Mouse (Mus musculus): ENCODE measurements around the gene Camk2b. TPM values are rescaled to one million over a fixed set of nuclear protein-coding genes. Genes with fewer than 3 reads are reported as not detected.

Camk2b gene
- polyA plus RNA-seq, 2 experiments: 0.40 to 0.55 TPM

DNA sequence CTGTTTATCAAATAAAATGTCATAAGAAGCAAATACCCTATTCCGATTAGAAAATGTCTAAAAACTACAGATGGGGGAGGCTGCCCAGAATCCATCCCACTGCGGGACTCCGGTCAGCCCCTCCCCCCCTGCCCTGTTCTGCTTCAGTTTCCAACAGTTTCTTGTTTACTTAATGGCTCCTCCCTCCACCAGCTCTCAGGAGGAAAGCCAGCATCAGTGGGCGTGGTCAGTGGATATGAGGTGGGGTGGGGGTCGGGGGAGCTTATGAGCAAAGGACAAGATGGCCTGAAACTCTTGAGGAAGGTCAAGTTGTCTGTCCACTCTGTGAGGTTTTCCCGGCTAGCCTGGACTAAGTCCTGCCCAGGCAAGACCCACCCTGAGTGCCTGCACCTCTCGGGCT, 93.0 kb downstream of the Camk2b start:
- Histone ChIP-seq H3K4me2 (ENCODE audit: low read depth) (no peak overlapping the region), H3K27me3 (ENCODE audit: control insufficient read depth, insufficient read depth, low read length) (no peaks in the 10 kb centered on the region), H3K27ac (no peak overlapping the region), H3K4me1 (replicated peaks; ENCODE audit: control insufficient read depth in 2 of 2, insufficient read depth in 2 of 2, low read length in 1 of 2) (no peaks in the 10 kb centered on the region), H3K36me3 (replicated peaks; ENCODE audit: control insufficient read depth, insufficient read depth, low read depth) (no peaks in the 10 kb centered on the region), H3K9ac (replicated peaks) (no peak overlapping the region), H3K4me3 (ENCODE audit: insufficient read depth in 1 of 2, low read depth in 2 of 2, low read length in 2 of 2) (no peak overlapping the region), H3K9me3 (ENCODE audit: control insufficient read depth, low read length) (no peaks in the 10 kb centered on the region)
- WGBS (ENCODE audit: insufficient replicate concordance): 39% methylated on average over 7 of the region's 7 CpGs
- no peak for TF ChIP-seq EP300 (IDR thresholded peaks at IDR 0.05; ENCODE audit: low read depth)
- TF ChIP-seq CTCF (IDR thresholded peaks at IDR 0.05; ENCODE audit: low read depth): no peak
- ATAC-seq (ENCODE audit: insufficient read depth) (no peak), DNase-seq (ENCODE audit: low read depth in 3 of 3, low spot score in 3 of 3) (no peak)

DNA sequence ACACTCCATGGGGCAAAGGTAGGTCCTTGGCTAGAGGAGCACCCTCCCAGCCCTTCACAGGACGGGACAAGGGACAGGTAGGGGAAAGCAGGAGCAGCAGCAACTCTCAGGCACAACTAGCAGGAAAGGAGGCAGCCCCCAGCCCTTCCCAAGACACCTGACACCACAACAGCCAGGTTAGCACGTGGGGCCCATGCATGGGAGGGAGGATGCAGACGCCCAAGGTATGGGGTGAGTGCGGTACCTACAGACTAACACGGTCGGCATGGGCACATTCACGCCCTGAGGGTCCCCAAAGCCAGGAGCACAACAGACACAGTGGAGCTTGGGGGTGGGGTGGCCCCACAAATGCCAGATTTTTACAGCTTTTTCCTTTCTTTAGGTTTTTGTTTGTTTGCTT, 95.0 kb downstream of the Camk2b start:
- H3K27ac ChIP-seq: no peak overlapping the region
- H3K36me3 ChIP-seq (replicated peaks; ENCODE audit: control insufficient read depth, insufficient read depth, low read depth): no peaks in the 10 kb centered on the region; the same call in 1 of the 2 replicates
- H3K9ac ChIP-seq (replicated peaks): no peak overlapping the region
- H3K4me1 ChIP-seq (replicated peaks; ENCODE audit: control insufficient read depth in 2 of 2, insufficient read depth in 2 of 2, low read length in 1 of 2): no peaks in the 10 kb centered on the region
- WGBS (ENCODE audit: insufficient replicate concordance): 66% methylated on average over 7 of the region's 7 CpGs
- no peaks in the 10 kb centered on the region for H3K27me3 ChIP-seq (ENCODE audit: control insufficient read depth, insufficient read depth, low read length)
- H3K4me2 ChIP-seq (ENCODE audit: low read depth): no peak overlapping the region
- no peaks in the 10 kb centered on the region for H3K9me3 ChIP-seq (ENCODE audit: control insufficient read depth, low read length)
- no peak for ATAC-seq (ENCODE audit: insufficient read depth)
- no peak for DNase-seq (ENCODE audit: low read depth in 3 of 3, low spot score in 3 of 3)
- H3K4me3 ChIP-seq (ENCODE audit: insufficient read depth in 1 of 2, low read depth in 2 of 2, low read length in 2 of 2): no peak overlapping the region
- no peak for TF ChIP-seq EP300 (IDR thresholded peaks at IDR 0.05; ENCODE audit: low read depth)
- no peak for TF ChIP-seq CTCF (IDR thresholded peaks at IDR 0.05; ENCODE audit: low read depth)

GRCm38 (mm10) chr11:5968223-5968622, 97.9 kb downstream of the Camk2b start:
- H3K4me1 ChIP-seq (replicated peaks; ENCODE audit: control insufficient read depth in 2 of 2, insufficient read depth in 2 of 2, low read length in 1 of 2): no peaks in the 10 kb centered on the region
- no peak overlapping the region for H3K9ac ChIP-seq (replicated peaks)
- peaks cover 23% of the 10 kb centered on the region for H3K36me3 ChIP-seq (replicated peaks; ENCODE audit: control insufficient read depth, insufficient read depth, low read depth)
- no peak for TF ChIP-seq EP300 (IDR thresholded peaks at IDR 0.05; ENCODE audit: low read depth)
- TF ChIP-seq CTCF (IDR thresholded peaks at IDR 0.05; ENCODE audit: low read depth): no peak
- H3K27ac ChIP-seq: no peak overlapping the region
- no peak overlapping the region for H3K4me2 ChIP-seq (ENCODE audit: low read depth)
- H3K9me3 ChIP-seq (ENCODE audit: control insufficient read depth, low read length): no peaks in the 10 kb centered on the region
- WGBS (ENCODE audit: insufficient replicate concordance): 87% methylated on average over 6 of the region's 6 CpGs
- no peaks in the 10 kb centered on the region for H3K27me3 ChIP-seq (ENCODE audit: control insufficient read depth, insufficient read depth, low read length)
- ATAC-seq (ENCODE audit: insufficient read depth) (no peak), DNase-seq (ENCODE audit: low read depth in 3 of 3, low spot score in 3 of 3) (no peak)
- H3K4me3 ChIP-seq (ENCODE audit: insufficient read depth in 1 of 2, low read depth in 2 of 2, low read length in 2 of 2): no peak overlapping the region

GRCm38 (mm10) chr11:5966751-5967150, 99.4 kb downstream of the Camk2b start:
- H3K27ac ChIP-seq: no peak overlapping the region
- H3K4me1 ChIP-seq (replicated peaks; ENCODE audit: control insufficient read depth in 2 of 2, insufficient read depth in 2 of 2, low read length in 1 of 2): no peaks in the 10 kb centered on the region
- no peaks in the 10 kb centered on the region for H3K27me3 ChIP-seq (ENCODE audit: control insufficient read depth, insufficient read depth, low read length)
- H3K9ac ChIP-seq (replicated peaks): no peak overlapping the region
- H3K4me2 ChIP-seq (ENCODE audit: low read depth): no peak overlapping the region
- H3K36me3 ChIP-seq (replicated peaks; ENCODE audit: control insufficient read depth, insufficient read depth, low read depth): peaks cover 35% of the 10 kb centered on the region
- TF ChIP-seq CTCF (IDR thresholded peaks at IDR 0.05; ENCODE audit: low read depth): no peak
- no peak for TF ChIP-seq EP300 (IDR thresholded peaks at IDR 0.05; ENCODE audit: low read depth)
- no peak overlapping the region for H3K4me3 ChIP-seq (ENCODE audit: insufficient read depth in 1 of 2, low read depth in 2 of 2, low read length in 2 of 2)
- DNase-seq (ENCODE audit: low read depth in 3 of 3, low spot score in 3 of 3) (no peak), ATAC-seq (ENCODE audit: insufficient read depth) (no peak)
- H3K9me3 ChIP-seq (ENCODE audit: control insufficient read depth, low read length): no peaks in the 10 kb centered on the region
- 66% methylated on average over 3 of the region's 3 CpGs for WGBS (ENCODE audit: insufficient replicate concordance)

DNA sequence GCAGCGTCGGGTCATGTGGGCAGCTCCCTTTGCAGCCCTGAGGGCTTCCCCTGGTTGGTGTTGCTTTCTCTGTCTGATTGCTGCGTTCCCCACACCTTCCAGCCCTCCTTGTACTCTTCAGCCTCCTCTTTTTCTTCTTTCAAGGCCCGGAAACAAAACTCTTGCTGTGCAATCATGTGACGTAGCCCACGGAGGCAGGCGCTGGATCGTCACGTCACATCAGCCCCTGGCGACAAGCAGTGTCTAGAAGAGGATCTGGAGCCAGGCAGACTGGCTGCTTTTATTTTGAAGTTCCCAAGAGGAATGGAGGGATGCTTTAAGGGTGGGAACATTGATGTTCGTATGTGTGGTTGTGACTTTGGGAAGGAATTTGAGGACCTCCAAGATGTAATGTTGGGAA, 100.3 kb downstream of the Camk2b start:
- H3K4me2 ChIP-seq (ENCODE audit: low read depth): no peak overlapping the region
- peaks cover 43% of the 10 kb centered on the region for H3K36me3 ChIP-seq (replicated peaks; ENCODE audit: control insufficient read depth, insufficient read depth, low read depth)
- no peak for TF ChIP-seq EP300 (IDR thresholded peaks at IDR 0.05; ENCODE audit: low read depth)
- no peak for TF ChIP-seq CTCF (IDR thresholded peaks at IDR 0.05; ENCODE audit: low read depth)
- ATAC-seq (ENCODE audit: insufficient read depth): no peak
- 81% methylated on average over 11 of the region's 11 CpGs for WGBS (ENCODE audit: insufficient replicate concordance)
- no peaks in the 10 kb centered on the region for H3K27me3 ChIP-seq (ENCODE audit: control insufficient read depth, insufficient read depth, low read length)
- no peaks in the 10 kb centered on the region for H3K9me3 ChIP-seq (ENCODE audit: control insufficient read depth, low read length)
- no peak overlapping the region for H3K9ac ChIP-seq (replicated peaks)
- no peak for DNase-seq (ENCODE audit: low read depth in 3 of 3, low spot score in 3 of 3)
- no peak overlapping the region for H3K4me3 ChIP-seq (ENCODE audit: insufficient read depth in 1 of 2, low read depth in 2 of 2, low read length in 2 of 2)
- H3K27ac ChIP-seq: no peak overlapping the region
- H3K4me1 ChIP-seq (replicated peaks; ENCODE audit: control insufficient read depth in 2 of 2, insufficient read depth in 2 of 2, low read length in 1 of 2): no peaks in the 10 kb centered on the region
